Mouse (Mus musculus): ENCODE data around the gene Rassf3.

GRCm38 (mm10) chr10:121364801-121365564, 111.2 kb downstream of the Rassf3 start, which contains the start of gene Gns:
- no peak for TF ChIP-seq EP300 (optimal IDR thresholded peaks at IDR 0.05)
- TF ChIP-seq CTCF (IDR thresholded peaks at IDR 0.05; ENCODE audit: low read depth) = no peak

All from stomach, postnatal 0 days (tissue).